Mouse (Mus musculus) neural tube, embryonic 13.5 days (tissue): ENCODE measurements around the gene Rad9b. TPM values are rescaled to one million over a fixed set of nuclear protein-coding genes. Genes with fewer than 3 reads are reported as not detected.
A peak's percentile ranks its signal among the peaks of the same experiment; 100 is the strongest.

ENCODE experiments used
- ATAC-seq: fragments of 200-750 bp; cut with Nextera tagmentation; 2 replicates; pipeline ENCODE4 v1.8.0; 2017; ENCODE audit warnings: low read depth, mild to moderate bottlenecking, moderate TSS enrichment, moderate library complexity
- H3K27ac ChIP-seq: fragments of 300-500 bp; sonication (generic); replicated peaks from 2 replicates; pipeline ENCODE4 v1.5.1; 2015; ENCODE audit warnings: moderate library complexity, mild to moderate bottlenecking, inconsistent platforms
- H3K27me3 ChIP-seq: fragments of 300-500 bp; sonication (generic); 2 replicates; pipeline ENCODE4 v1.6.1; 2015; ENCODE audit warnings: mild to moderate bottlenecking, inconsistent platforms
- H3K36me3 ChIP-seq: fragments of 300-500 bp; sonication (generic); 2 replicates; pipeline ENCODE4 v1.6.1; 2015; ENCODE audit warnings: mild to moderate bottlenecking, inconsistent platforms
- H3K4me1 ChIP-seq: fragments of 300-500 bp; sonication (generic); replicated peaks from 2 replicates; pipeline ENCODE4 v1.6.1; 2015; ENCODE audit warnings: inconsistent platforms
- H3K4me2 ChIP-seq: fragments of 300-500 bp; sonication (generic); 2 replicates; pipeline ENCODE4 v1.6.1; 2015; ENCODE audit warnings: inconsistent platforms, mild to moderate bottlenecking, moderate library complexity
- H3K4me3 ChIP-seq: fragments of 300-500 bp; sonication (generic); 2 replicates; pipeline ENCODE4 v1.5.1; 2015; ENCODE audit warnings: mild to moderate bottlenecking, inconsistent platforms
- H3K9ac ChIP-seq: fragments of 300-500 bp; sonication (generic); 2 replicates; pipeline ENCODE4 v1.6.1; 2015; ENCODE audit warnings: moderate library complexity, mild to moderate bottlenecking, inconsistent platforms
- H3K9me3 ChIP-seq: fragments of 300-500 bp; sonication (generic); 2 replicates; pipeline ENCODE4 v1.6.1; 2016; ENCODE audit warnings: inconsistent platforms
- WGBS: fragments of 180-500 bp; shearing (Covaris S2); methylation state at CpG from one replicate; pipeline ENCODE4 v1.1.7; 2015; 5-methylcytosine and 5-hydroxymethylcytosine counted together
- polyA plus RNA-seq: library from polyadenylated mRNA; unstranded; fragments of >200 nt; fragmentation: Nextera tagmentation; extraction: Ambion mirVana; gene quantifications from 2 replicates; pipeline ENCODE4 v1.2.1, GENCODE M21; 2015

Rad9b gene
- 18.5 and 18.9 TPM in 2 replicates for polyA plus RNA-seq

DNA sequence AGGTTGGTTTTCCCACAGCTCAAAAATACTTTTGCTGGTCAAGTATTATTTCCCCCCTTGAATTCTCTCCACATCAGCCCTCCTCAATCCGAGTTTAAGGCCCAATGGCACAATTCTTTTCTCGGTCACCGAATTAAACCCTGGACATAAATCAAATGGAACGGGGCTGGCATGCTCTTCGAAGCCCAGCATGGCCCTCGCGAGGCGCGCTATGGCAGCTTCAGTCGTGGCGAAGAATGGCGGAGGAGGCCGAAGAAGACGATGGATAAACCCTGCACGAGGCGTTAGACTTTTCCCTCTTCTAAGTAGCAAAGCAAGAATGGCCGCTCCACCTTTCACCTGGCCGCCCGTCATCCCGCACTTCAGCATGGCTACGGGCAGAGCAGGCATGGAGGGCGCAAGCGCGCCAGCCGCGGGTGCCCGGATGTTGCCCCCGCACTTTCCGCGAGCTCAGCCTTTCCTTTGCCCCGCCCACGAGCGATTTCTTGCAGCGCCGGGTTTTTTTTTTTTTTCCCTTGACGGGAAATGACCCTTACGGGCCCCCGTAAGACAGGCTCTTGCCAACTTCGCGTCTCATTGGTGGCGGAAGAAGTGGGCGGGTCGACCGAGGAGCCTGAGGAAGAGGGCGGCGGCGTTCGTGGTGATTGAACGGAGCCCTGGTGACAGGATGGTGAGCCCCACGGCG is at the start of gene Rad9b, which contains the start of gene Vps29:
TSS of gene Rad9b (minus strand) at position 427 of the 685 bp plus-strand sequence.
TSS of gene Vps29 (plus strand) at position 563 of the 685 bp plus-strand sequence.
- Histone ChIP-seq H3K4me1 (peaks cover 17% of the 10 kb centered on the region), H3K27ac (peak within 1 kb of the TSS; percentile 90), H3K27me3 (no peaks in the 10 kb centered on the region), H3K9me3 (no peaks in the 10 kb centered on the region), H3K9ac (peak within 1 kb of the TSS; percentile 90), H3K4me2 (peak within 1 kb of the TSS; percentile 78), H3K36me3 (peaks cover 2% of the 10 kb centered on the region; the same call in 1 of the 2 replicates), H3K4me3 (peak within 1 kb of the TSS; percentile 91)
- under 1% methylated on average over 51 of the region's 51 CpGs for WGBS
- peak; percentile 96 for ATAC-seq

DNA sequence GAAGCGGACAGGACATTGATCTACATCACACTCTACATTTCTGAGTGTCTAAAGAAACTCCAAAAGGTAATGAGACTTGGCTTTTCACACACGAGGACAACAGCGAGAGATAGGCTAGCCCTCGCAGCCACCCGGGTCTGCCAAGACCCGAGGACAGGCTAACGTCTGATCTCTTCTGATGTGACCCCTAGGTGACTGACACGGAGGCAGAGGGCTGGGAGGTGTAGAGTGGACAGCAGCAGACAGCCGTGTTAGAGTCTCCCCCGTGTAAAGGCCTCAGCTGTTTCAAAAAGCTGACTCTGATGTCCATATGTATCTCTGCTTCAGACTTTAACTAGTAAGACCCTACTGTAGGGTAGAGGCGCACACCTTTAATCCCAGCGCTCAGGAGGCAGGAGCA is 49.3 kb upstream of the Rad9b start:
- peaks cover 87% of the 10 kb centered on the region for H3K36me3 ChIP-seq

GRCm38 (mm10) chr5:122402772-122403171 is 48.7 kb upstream of the Rad9b start:
- Histone ChIP-seq H3K27ac (no peak overlapping the region), H3K36me3 (peaks cover 89% of the 10 kb centered on the region)

More for the DNA sequence above, 49.3 kb upstream of the Rad9b start:
- ATAC-seq = no peak
- H3K4me1 ChIP-seq = no peaks in the 10 kb centered on the region
- H3K9ac ChIP-seq = no peak overlapping the region
- H3K27ac ChIP-seq = no peak overlapping the region
- H3K9me3 ChIP-seq = 0 out of 2 replicates have a peak, but pooled peaks cover 4% of the 10 kb centered on the region
- H3K4me2 ChIP-seq = no peak overlapping the region
- no peak overlapping the region for H3K4me3 ChIP-seq
- 95% methylated on average over 12 of the region's 12 CpGs for WGBS
- no peaks in the 10 kb centered on the region for H3K27me3 ChIP-seq

DNA sequence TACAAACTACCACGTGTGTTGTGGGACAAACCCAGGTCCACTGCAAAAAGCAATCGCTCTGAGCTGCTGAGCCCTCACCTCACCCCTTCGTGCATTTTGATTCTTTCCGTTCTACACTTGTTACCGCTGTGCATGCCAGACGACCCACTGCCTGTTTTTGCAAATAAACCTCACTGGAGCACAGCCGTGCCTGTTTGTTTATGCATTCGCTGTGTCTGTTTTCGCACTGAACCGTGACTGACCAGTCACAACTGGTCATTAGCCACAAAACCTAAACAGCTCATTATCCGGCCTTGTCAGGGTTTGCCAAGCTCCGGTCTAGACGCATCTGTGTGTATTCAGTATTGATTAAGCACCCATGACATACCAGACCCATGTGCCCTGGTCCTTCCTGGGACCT is 48.1 kb upstream of the Rad9b start:
- ATAC-seq = no peak
- H3K9ac ChIP-seq = no peak overlapping the region

More at GRCm38 (mm10) chr5:122402772-122403171, 48.7 kb upstream of the Rad9b start:
- H3K27me3 ChIP-seq = no peaks in the 10 kb centered on the region
- WGBS = 94% methylated on average over 5 of the region's 5 CpGs
- no peak overlapping the region for H3K4me3 ChIP-seq
- no peak for ATAC-seq
- H3K9me3 ChIP-seq = 0 out of 2 replicates have a peak, but pooled peaks cover 4% of the 10 kb centered on the region
- no peak overlapping the region for H3K4me2 ChIP-seq
- no peaks in the 10 kb centered on the region for H3K4me1 ChIP-seq
- H3K9ac ChIP-seq = no peak overlapping the region

DNA sequence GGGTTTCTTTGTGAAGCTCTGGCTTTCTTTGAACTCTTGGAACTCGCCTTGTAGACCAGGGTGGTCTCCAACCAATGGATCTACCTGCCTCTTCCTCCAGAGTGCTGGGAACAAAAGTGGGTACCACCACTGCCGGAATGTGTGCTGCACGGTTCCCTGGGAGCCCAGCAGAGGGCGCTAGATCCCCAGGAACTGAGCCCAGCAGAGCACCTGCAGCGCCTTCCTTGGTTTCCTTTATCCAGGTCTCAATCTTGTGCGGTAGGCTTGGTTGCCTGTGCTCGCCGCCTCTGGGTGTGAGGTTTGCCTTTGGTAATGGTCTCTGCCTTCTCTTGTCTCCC is 47.2 kb upstream of the Rad9b start:
- WGBS = 17% methylated on average over 8 of the region's 8 CpGs

More for the DNA sequence above, 48.1 kb upstream of the Rad9b start:
- 77% methylated on average over 13 of the region's 13 CpGs for WGBS
- no peak overlapping the region for H3K4me2 ChIP-seq
- H3K9me3 ChIP-seq = 0 out of 2 replicates have a peak, but pooled peaks cover 4% of the 10 kb centered on the region
- no peak overlapping the region for H3K27ac ChIP-seq
- H3K36me3 ChIP-seq = peaks cover 89% of the 10 kb centered on the region
- H3K4me1 ChIP-seq = no peaks in the 10 kb centered on the region
- no peaks in the 10 kb centered on the region for H3K27me3 ChIP-seq
- H3K4me3 ChIP-seq = no peak overlapping the region

DNA sequence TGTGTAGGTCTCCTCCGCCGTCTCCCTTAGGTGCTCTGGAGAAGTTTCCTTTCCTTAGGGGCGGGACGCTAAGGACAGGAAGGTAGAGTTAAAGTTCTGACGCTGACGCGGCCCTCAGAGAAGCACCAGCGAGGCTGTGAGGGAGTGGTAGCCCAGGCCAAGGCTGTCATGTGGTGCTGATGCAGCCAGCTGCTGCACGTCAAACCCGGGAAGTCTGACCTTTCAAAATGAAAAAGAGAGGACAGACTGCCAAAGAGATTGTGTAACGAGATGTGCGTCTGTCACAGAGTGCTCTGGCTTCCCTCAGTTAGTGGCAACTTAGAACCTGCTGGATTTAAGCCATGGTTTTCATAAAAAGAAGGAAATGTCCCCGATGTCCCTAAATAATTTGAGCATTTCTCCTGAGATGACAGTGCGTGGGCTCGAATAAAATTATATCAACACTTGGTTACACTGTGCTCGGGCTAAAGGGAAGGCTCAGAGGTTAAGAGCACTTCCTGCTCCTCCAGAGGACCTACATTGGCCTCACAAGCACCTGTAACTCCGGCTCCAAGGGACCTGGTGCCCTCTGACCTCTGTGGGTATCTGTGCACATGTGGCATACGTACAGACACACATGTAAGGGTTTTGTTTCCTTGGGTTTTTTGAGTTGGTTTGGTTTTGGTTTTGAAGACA is 46.7 kb upstream of the Rad9b start:
- Histone ChIP-seq H3K36me3 (peaks cover 83% of the 10 kb centered on the region), H3K4me1 (no peaks in the 10 kb centered on the region), H3K9me3 (no peaks in the 10 kb centered on the region), H3K9ac (no peak overlapping the region), H3K27me3 (no peaks in the 10 kb centered on the region), H3K4me2 (no peak overlapping the region), H3K27ac (no peak overlapping the region), H3K4me3 (no peak overlapping the region)
- no peak for ATAC-seq
- WGBS = 88% methylated on average over 18 of the region's 18 CpGs

More for the DNA sequence above, 47.2 kb upstream of the Rad9b start:
- H3K27me3 ChIP-seq = no peaks in the 10 kb centered on the region
- H3K9ac ChIP-seq = no peak overlapping the region
- 0 out of 2 replicates have a peak, but pooled peaks have one; percentile 47 for ATAC-seq
- H3K36me3 ChIP-seq = peaks cover 88% of the 10 kb centered on the region
- H3K9me3 ChIP-seq = 0 out of 2 replicates have a peak, but pooled peaks cover under 1% of the 10 kb centered on the region
- H3K4me3 ChIP-seq = no peak overlapping the region
- H3K4me2 ChIP-seq = no peak overlapping the region
- H3K4me1 ChIP-seq = no peaks in the 10 kb centered on the region
- no peak overlapping the region for H3K27ac ChIP-seq

GRCm38 (mm10) chr5:122399871-122400270 is 45.8 kb upstream of the Rad9b start:
- H3K9ac ChIP-seq = no peak overlapping the region
- no peak overlapping the region for H3K4me2 ChIP-seq
- peaks cover 74% of the 10 kb centered on the region for H3K36me3 ChIP-seq
- no peaks in the 10 kb centered on the region for H3K27me3 ChIP-seq
- no peak for ATAC-seq
- no peaks in the 10 kb centered on the region for H3K9me3 ChIP-seq
- WGBS = 95% methylated on average over 8 of the region's 8 CpGs
- H3K27ac ChIP-seq = no peak overlapping the region
- H3K4me3 ChIP-seq = no peak overlapping the region
- H3K4me1 ChIP-seq = no peaks in the 10 kb centered on the region

DNA sequence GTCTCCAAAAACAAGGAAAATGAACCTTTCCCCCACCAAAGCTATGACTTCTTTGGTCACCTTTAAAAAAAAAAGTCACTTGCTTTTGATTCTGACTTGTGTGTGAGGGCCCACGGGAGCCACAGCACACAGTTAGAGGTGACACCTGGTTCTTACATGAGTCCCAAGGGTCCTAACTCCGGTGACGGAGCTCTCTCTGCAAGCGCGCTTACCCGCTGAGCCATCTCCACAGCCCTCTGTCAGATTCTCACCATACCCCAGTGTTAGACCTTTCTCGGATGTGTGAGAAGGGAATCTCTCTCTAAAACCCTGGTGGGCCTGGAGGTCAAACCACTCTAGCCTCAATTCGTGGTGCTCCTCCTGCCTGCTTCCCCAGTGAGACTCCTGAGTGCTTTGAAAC is 43.5 kb upstream of the Rad9b start:
- H3K27ac ChIP-seq = no peak overlapping the region
- no peaks in the 10 kb centered on the region for H3K9me3 ChIP-seq
- no peak overlapping the region for H3K4me3 ChIP-seq
- no peak overlapping the region for H3K9ac ChIP-seq
- H3K4me2 ChIP-seq = no peak overlapping the region
- no peaks in the 10 kb centered on the region for H3K27me3 ChIP-seq
- peaks cover 9% of the 10 kb centered on the region for H3K4me1 ChIP-seq
- 87% methylated on average over 8 of the region's 8 CpGs for WGBS
- no peak for ATAC-seq
- H3K36me3 ChIP-seq = peaks cover 50% of the 10 kb centered on the region

DNA sequence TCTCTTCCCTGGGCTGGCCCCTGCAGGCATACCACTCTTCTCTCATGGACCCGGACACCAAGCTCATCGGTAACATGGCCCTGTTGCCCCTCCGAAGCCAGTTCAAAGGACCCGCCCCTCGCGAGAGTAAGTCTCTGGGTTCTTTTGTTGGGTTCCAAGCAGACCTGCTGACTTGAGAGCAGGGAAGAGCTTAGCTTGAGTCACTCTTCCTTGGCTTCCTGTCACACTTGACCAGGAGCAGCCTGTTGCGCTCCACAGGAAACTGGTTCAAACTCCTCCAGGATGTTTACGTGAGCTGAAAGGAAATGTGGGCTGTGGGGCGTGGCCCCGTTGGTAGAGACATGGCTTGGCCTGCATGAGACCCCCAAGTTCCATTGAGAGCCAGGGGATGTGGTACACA is 42.8 kb upstream of the Rad9b start:
- Histone ChIP-seq H3K27ac (0 out of 2 replicates have a peak overlapping the region, but pooled peaks have one; percentile 33), H3K4me3 (no peak overlapping the region), H3K4me2 (no peak overlapping the region), H3K27me3 (no peaks in the 10 kb centered on the region), H3K9me3 (no peaks in the 10 kb centered on the region), H3K36me3 (peaks cover 43% of the 10 kb centered on the region), H3K4me1 (peaks cover 12% of the 10 kb centered on the region), H3K9ac (no peak overlapping the region)
- WGBS = 87% methylated on average over 10 of the region's 10 CpGs
- no peak for ATAC-seq

- Histone ChIP-seq H3K27ac (no peak overlapping the region), H3K9ac (no peak overlapping the region), H3K9me3 (no peaks in the 10 kb centered on the region), H3K4me3 (no peak overlapping the region), H3K27me3 (no peaks in the 10 kb centered on the region), H3K36me3 (peaks cover 25% of the 10 kb centered on the region), H3K4me1 (peaks cover 12% of the 10 kb centered on the region), H3K4me2 (no peak overlapping the region)
- no peak for ATAC-seq
- 60% methylated on average over 2 of the region's 2 CpGs for WGBS
These were observed 39.9 kb upstream of the Rad9b start for GRCm38 (mm10) chr5:122393887-122394286.

DNA sequence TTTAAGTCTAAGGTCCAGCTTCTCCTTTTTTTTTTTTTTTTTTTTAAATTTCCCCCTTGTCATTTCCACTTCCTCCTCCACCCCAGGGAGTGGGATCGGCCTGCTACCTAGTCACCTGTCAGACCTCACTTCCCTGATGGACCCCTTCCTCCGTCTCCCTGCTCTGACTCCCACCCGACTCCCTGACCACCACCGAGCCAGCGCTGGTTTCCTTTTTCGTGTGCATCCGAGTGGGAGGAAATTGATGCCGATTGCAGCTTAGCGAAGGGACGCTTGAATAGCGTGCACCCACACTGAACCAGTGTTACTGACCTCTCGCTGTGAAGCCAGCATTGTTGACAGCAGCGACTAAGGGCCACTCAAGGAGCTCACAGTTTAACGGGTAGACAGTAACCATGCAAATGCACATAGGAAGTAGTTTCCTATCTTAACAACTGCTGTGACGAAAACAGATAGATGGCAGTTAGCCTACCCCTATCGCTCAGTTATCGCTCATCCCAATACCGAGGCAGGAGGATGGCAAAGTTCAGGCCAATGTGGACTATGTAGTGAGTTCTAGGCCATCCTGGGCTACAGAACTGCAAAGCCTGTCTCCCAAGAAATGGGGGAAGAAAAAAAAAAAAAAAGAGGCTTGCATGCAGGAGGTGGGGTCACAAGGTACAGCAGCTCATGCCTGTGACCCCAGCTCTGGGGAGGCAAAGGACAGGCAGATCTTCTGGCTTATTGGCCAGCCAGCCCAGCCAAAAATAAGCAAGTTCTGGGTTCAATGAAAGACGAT is 38.4 kb upstream of the Rad9b start:
- Histone ChIP-seq H3K9ac (peak overlapping the region; percentile 82), H3K4me2 (peak overlapping the region; percentile 87), H3K4me3 (peak overlapping the region; percentile 75), H3K9me3 (no peaks in the 10 kb centered on the region), H3K4me1 (peaks cover 12% of the 10 kb centered on the region), H3K27ac (peak overlapping the region; percentile 66), H3K36me3 (peaks cover 11% of the 10 kb centered on the region), H3K27me3 (no peaks in the 10 kb centered on the region)
- peak; percentile 62 for ATAC-seq
- 15% methylated on average over 19 of the region's 19 CpGs for WGBS

GRCm38 (mm10) chr5:122391786-122392180 is 37.8 kb upstream of the Rad9b start, which contains the start of gene Arpc3:
Arpc3 (plus strand) TSS chr5:122391878.
- Histone ChIP-seq H3K27ac (peak within 1 kb of the TSS; percentile 66), H3K4me1 (peaks cover 12% of the 10 kb centered on the region), H3K9me3 (no peaks in the 10 kb centered on the region), H3K9ac (peak within 1 kb of the TSS; percentile 82), H3K4me3 (peak within 1 kb of the TSS; percentile 75), H3K27me3 (no peaks in the 10 kb centered on the region), H3K4me2 (peak within 1 kb of the TSS; percentile 87), H3K36me3 (peaks cover 4% of the 10 kb centered on the region)
- WGBS = under 1% methylated on average over 39 of the region's 39 CpGs
- peak; percentile 90 for ATAC-seq
